Mouse (Mus musculus) E14TG2a.4 (cell line): Measurements from ENCODE around the gene Rnf114.

Experiments
- CTCF ChIP-seq: conservative IDR thresholded peaks from 2 replicates; pipeline ENCODE4 v1.5.1; 2014; ENCODE audit warnings: low read length
- NANOG ChIP-seq: IDR thresholded peaks from 2 replicates; pipeline ENCODE4 v1.6.1; 2014; ENCODE audit warnings: borderline replicate concordance, low read length, mixed read lengths

DNA sequence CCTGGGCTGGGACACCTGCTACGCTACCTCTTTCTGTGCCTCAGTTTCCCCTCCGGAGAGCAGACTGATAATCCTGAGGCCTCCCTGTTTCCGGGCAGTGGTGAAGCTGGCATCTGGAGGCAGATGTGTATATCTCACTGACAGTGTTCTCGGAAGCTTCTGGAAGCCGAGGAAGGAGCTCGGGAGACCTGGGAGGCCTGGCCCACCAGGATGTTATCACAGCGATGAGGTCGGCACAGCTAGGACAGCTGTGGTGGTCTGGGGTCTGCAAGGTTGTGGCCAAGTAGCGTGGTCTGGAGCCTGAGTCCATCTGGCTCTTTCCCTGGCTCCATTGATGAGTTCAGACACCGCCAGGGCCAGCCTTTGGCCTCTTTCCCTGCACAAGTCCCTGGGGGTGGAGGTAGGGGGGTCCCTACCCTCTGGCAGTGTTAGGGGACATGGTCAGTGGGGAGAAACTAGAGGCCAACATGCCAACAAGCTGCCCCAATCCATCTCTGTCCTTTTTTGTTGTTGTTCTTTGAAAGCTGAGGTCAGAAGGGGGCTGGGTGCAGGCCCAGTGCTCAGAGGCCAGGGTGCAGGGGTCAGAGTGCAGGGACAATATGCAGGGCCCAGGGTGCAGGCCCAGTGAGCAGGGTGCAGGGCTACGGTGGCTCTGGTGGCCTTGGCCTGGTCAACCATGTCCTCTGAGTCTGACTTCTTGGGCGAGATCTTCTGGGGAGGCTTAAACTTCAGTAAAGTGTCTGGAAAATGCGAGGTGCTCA lies 72.3 kb downstream of the Rnf114 start:
- TF ChIP-seq CTCF (no peak), NANOG (no peak)
